Mouse (Mus musculus) kidney, adult 2 months (tissue): ENCODE measurements around the gene Oprm1. TPM values are rescaled to one million over a fixed set of nuclear protein-coding genes. Genes with fewer than 3 reads are reported as not detected.

Experiments used
- DNase-seq: peaks from one replicate; pipeline ENCODE4 v3.0.0; 2021
- H3K27ac ChIP-seq: fragments of 200-500 bp; 2 replicates; pipeline ENCODE4 v1.5.1; 2012; ENCODE audit warnings: low read depth, low read length, control low read depth, inconsistent platforms; ENCODE audit not compliant: insufficient read depth
- H3K27me3 ChIP-seq: fragments of 200-500 bp; replicated peaks from 2 replicates; pipeline ENCODE4 v1.6.1; 2012; ENCODE audit warnings: mild to moderate bottlenecking, moderate library complexity, low read length, inconsistent platforms; ENCODE audit not compliant: control insufficient read depth, insufficient read depth
- H3K36me3 ChIP-seq: fragments of 200-500 bp; 2 replicates; pipeline ENCODE4 v1.6.1; 2012; ENCODE audit warnings: mild to moderate bottlenecking, moderate library complexity, low read length, inconsistent platforms; ENCODE audit not compliant: control insufficient read depth, insufficient read depth
- H3K4me1 ChIP-seq: fragments of 200-500 bp; 2 replicates; pipeline ENCODE4 v1.6.1; 2011; ENCODE audit warnings: low read length; ENCODE audit not compliant: control insufficient read depth, insufficient read depth
- H3K4me3 ChIP-seq: fragments of 200-500 bp; 2 replicates; pipeline ENCODE4 v1.5.1; 2011; ENCODE audit warnings: mild to moderate bottlenecking, low read depth, low read length, control low read depth; ENCODE audit not compliant: insufficient read depth
- CTCF ChIP-seq: fragments of 200-500 bp; conservative IDR thresholded peaks from 2 replicates; pipeline ENCODE4 v1.5.1; 2011; ENCODE audit warnings: low read depth, mild to moderate bottlenecking, control low read depth, low read length, moderate library complexity, mixed read lengths; ENCODE audit not compliant: insufficient read depth, insufficient read length
- POLR2A ChIP-seq: fragments of 200-500 bp; IDR thresholded peaks from one replicate; pipeline ENCODE4 v1.6.1; 2011; ENCODE audit warnings: low read depth, low read length, control low read depth
- WGBS: fragments of 180-500 bp; shearing (Covaris S2); methylation state at CpG from one replicate; pipeline ENCODE4 v1.1.7; 2018; 5-methylcytosine and 5-hydroxymethylcytosine counted together
- polyA plus RNA-seq: library from polyadenylated mRNA; depleted of rRNA; stranded (reverse); fragments of >200 nt; gene quantifications from 2 replicates; pipeline ENCODE4 v1.2.3, GENCODE M21; 2012

Gene Oprm1
- polyA plus RNA-seq, 1 experiment: not detected

DNA sequence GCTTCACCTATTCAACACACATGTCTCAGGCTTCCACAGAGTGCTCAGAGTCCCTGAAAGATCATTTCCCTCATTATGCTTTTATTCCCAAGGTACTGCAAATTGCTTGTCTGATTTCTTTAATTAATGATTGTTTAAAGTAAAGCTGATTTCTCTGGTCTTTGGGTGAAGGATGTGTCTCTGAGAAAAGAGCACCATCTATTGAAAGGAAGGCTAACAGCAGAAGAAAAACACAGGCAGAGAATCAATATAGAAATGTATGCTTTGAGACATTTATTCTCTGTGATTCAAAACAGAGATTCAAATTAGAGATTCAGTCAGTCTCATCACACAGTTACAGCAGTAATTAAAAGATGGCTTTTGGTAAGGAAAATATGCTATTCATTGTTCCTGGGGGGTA, 31.9 kb downstream of the Oprm1 start:
- no peaks in the 10 kb centered on the region for H3K4me1 ChIP-seq
- TF ChIP-seq CTCF: no peak
- TF ChIP-seq POLR2A: no peak
- no peaks in the 10 kb centered on the region for H3K27me3 ChIP-seq
- H3K36me3 ChIP-seq: no peaks in the 10 kb centered on the region
- H3K27ac ChIP-seq: no peak overlapping the region
- no peak overlapping the region for H3K4me3 ChIP-seq
- no peak for DNase-seq

DNA sequence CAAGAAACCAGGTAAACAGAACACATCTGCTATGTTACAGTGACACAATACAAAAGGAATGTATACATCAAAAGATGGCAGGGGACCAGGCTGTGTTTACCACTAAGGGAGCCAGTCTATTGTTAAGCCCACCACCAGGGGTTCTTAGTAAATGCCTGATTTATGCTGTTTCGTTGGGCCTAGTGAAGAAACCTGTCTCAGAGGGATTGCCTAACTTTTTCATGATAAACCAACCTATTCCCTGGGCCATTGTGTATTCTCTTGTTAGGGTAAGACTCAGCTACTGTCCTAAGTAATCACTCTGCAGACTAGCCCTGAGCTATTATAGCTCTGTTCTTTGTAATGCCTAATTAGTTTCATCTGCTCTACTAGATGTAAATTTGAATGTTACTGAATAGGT, 62.3 kb downstream of the Oprm1 start:
- Histone ChIP-seq H3K27ac (no peak overlapping the region), H3K4me1 (no peaks in the 10 kb centered on the region), H3K36me3 (no peaks in the 10 kb centered on the region), H3K4me3 (no peak overlapping the region), H3K27me3 (no peaks in the 10 kb centered on the region)
- no peak for TF ChIP-seq POLR2A
- TF ChIP-seq CTCF: no peak
- 40% methylated on average over 1 of the region's 1 CpGs for WGBS
- no peak for DNase-seq

DNA sequence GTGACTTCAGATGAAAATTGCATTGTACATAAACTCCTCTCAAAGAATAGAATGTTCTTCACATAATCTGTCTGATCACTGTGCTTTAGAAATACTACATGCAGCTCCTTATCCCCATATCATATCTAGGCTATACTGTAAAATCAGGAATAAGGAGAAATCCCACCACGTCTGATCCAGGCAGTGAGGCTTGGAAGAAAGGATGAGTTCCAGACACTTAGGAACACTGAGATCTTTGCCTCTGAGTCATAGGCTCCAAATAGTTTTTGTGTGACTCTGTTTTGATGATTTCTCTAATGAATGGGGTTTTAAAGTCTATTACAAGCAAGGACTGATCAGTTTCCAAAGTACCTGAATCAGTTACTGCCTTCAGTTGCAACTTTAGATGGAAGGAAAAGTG, 83.9 kb downstream of the Oprm1 start:
- Histone ChIP-seq H3K4me3 (no peak overlapping the region), H3K27ac (no peak overlapping the region), H3K4me1 (no peaks in the 10 kb centered on the region), H3K27me3 (no peaks in the 10 kb centered on the region), H3K36me3 (no peaks in the 10 kb centered on the region)
- DNase-seq: no peak
- WGBS: 80% methylated on average over 1 of the region's 1 CpGs
- TF ChIP-seq POLR2A: no peak
- TF ChIP-seq CTCF: no peak

DNA sequence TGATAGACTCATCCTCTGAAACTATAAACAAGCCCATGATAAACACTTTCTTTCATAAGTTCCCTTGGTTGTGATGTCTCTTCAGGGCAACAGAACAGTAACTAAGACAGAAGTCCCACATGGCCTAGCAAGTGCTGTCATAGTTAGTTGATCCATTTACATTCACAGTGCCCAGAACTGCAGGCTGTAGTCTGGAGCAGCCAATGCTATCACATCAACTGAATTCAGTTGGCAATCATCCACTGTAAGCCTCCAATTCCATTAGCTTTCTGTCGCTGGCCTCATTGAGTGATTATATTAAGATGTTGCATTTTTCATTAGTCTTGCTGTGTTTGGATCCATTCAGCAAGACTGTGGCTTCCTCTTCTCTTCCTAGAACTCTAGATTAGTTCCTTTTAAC, 88.0 kb downstream of the Oprm1 start:
- H3K27ac ChIP-seq: no peak overlapping the region
- WGBS: 87% methylated on average over 1 of the region's 1 CpGs

DNA sequence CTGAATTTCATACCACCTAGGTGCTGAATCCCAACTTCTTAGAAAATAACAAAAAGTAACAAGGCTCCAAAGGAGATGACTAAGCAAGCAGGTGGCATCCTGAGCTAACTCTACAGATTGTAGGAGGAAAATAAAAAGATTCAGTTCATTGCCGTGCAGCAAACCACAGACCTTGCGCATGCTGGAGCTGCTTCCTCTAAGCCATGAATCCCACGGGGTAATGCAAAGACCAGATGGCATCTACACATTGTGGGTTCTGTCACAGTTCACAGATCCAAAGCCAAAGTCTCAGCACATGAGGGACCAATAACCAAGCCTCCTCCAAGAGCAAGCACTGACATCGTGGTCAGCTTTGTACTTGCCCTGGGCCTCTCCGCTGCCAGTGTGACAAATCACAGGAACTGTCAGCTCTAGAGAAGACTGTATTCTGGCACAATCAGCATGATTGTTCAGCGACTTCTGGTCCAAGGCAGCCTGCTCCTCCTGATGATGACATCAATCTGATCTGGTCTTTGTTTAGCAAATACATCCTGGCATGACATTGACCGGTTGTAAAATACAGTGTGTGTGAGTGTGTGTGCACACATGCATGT, 90.0 kb downstream of the Oprm1 start:
- DNase-seq: no peak
- Histone ChIP-seq H3K27me3 (no peaks in the 10 kb centered on the region), H3K27ac (no peak overlapping the region), H3K4me1 (no peaks in the 10 kb centered on the region), H3K4me3 (no peak overlapping the region), H3K36me3 (no peaks in the 10 kb centered on the region)
- WGBS: 39% methylated on average over 7 of the region's 7 CpGs
- no peak for TF ChIP-seq CTCF

More for the DNA sequence above, 88.0 kb downstream of the Oprm1 start:
- DNase-seq: no peak
- H3K27me3 ChIP-seq: no peaks in the 10 kb centered on the region
- no peak overlapping the region for H3K4me3 ChIP-seq
- H3K4me1 ChIP-seq: no peaks in the 10 kb centered on the region
- TF ChIP-seq POLR2A (no peak), CTCF (no peak)
- no peaks in the 10 kb centered on the region for H3K36me3 ChIP-seq

DNA sequence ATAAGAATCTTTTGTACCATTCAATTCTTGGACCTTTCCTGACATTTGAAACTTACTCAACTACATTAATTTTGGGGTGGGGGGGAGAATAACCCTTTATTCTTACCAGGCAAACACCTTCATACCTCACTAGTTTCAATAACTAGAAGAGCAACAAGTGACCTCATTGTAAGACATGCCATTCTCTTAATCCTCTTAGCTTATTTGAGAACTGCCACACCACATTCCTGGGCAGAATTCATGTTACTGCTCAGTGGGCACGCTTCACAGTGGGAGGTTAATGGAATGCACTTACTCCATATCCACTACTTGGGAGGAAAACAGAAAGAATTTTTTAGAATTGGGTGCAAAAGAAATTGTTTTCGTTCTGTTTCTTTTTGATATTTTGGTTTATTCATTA, 90.5 kb downstream of the Oprm1 start:
- no peak overlapping the region for H3K27ac ChIP-seq
- no peaks in the 10 kb centered on the region for H3K36me3 ChIP-seq
- no peaks in the 10 kb centered on the region for H3K4me1 ChIP-seq
- TF ChIP-seq CTCF (no peak), POLR2A (no peak)
- no peak overlapping the region for H3K4me3 ChIP-seq
- DNase-seq: no peak
- WGBS: 43% methylated on average over 2 of the region's 2 CpGs
- H3K27me3 ChIP-seq: no peaks in the 10 kb centered on the region

DNA sequence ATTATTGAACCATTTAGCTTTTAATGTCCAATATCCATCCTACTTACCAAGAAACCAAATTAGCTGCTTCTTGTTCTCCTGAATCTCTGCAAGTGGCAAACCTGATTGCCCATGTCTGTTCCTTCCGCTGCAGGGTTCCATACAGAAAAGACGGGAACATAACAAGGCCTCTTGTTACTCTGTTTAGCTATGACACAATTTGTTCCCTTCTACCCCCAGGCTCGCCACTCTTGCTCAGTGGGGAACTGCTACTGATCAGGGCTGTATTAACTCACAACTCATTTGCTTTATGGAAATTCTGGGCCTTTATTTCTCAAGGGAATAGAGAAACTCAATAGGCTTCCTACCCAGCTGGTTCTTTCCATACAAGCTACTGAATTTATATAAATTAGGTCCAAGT, 97.5 kb downstream of the Oprm1 start:
- no peak for TF ChIP-seq POLR2A
- TF ChIP-seq CTCF: no peak

More for the DNA sequence above, 97.5 kb downstream of the Oprm1 start:
- Histone ChIP-seq H3K4me1 (no peaks in the 10 kb centered on the region), H3K4me3 (no peak overlapping the region), H3K27ac (no peak overlapping the region), H3K36me3 (no peaks in the 10 kb centered on the region), H3K27me3 (no peaks in the 10 kb centered on the region)
- WGBS: 80% methylated on average over 3 of the region's 3 CpGs
- DNase-seq: no peak
